Mouse (Mus musculus) myocyte (in vitro differentiated cells): ENCODE data around the gene Fgf4. TPM values are rescaled to one million over a fixed set of nuclear protein-coding genes. Genes with fewer than 3 reads are reported as not detected.

Experiments
- H3K27me3 ChIP-seq: one replicate; pipeline ENCODE4 v1.6.1; 2011; ENCODE audit not compliant: control insufficient read depth, insufficient read depth, insufficient read length
- H3K36me3 ChIP-seq: one replicate; pipeline ENCODE4 v1.6.1; 2011; ENCODE audit not compliant: control insufficient read depth, insufficient read depth
- H3K4me2 ChIP-seq: one replicate; pipeline ENCODE4 v1.6.1; 2011; ENCODE audit warnings: low read depth, control low read depth
- H3K4me3 ChIP-seq: one replicate; pipeline ENCODE4 v1.5.1; 2011; ENCODE audit warnings: mild to moderate bottlenecking, control low read depth, moderate library complexity
- H3K79me2 ChIP-seq: one replicate; pipeline ENCODE4 v1.6.1; 2011; ENCODE audit not compliant: control insufficient read depth, insufficient read depth
- H3ac ChIP-seq: one replicate; pipeline ENCODE4 v1.6.1; 2011; ENCODE audit not compliant: control insufficient read depth, insufficient read length
- CEBPB ChIP-seq: IDR thresholded peaks from 2 replicates; pipeline ENCODE4 v1.6.1; 2011; ENCODE audit warnings: mild to moderate bottlenecking, moderate library complexity; ENCODE audit not compliant: poor library complexity, insufficient read depth, severe bottlenecking
- E2F4 ChIP-seq: IDR thresholded peaks from one replicate; pipeline ENCODE4 v1.6.1; 2011; ENCODE audit warnings: mild to moderate bottlenecking, control low read depth, moderate library complexity; ENCODE audit not compliant: insufficient read depth
- MAX ChIP-seq: IDR thresholded peaks from one replicate; pipeline ENCODE4 v1.6.1; 2011; ENCODE audit warnings: low read depth, mild to moderate bottlenecking, control low read depth
- MYOD1 ChIP-seq, 3 experiments: IDR thresholded peaks; one replicate each; pipeline ENCODE4 v1.6.1; 2011; ENCODE audit warnings: control low read depth in 2 of 3, low read depth in 2 of 3, mild to moderate bottlenecking in 2 of 3, moderate library complexity in 1 of 3; ENCODE audit not compliant: insufficient read length in 2 of 3, control insufficient read depth in 1 of 3
- MYOG ChIP-seq, 3 experiments: IDR thresholded peaks; one replicate each; pipeline ENCODE4 v1.6.1; 2011; ENCODE audit warnings: control low read depth in 2 of 3, low read depth in 2 of 3, mild to moderate bottlenecking in 2 of 3; ENCODE audit not compliant: insufficient read length in 2 of 3, control insufficient read depth in 1 of 3, insufficient read depth in 1 of 3
- POLR2A ChIP-seq: IDR thresholded peaks from one replicate; pipeline ENCODE4 v1.6.1; 2011; ENCODE audit warnings: low read depth, mild to moderate bottlenecking, control low read depth, moderate library complexity; ENCODE audit not compliant: insufficient read length
- POLR2AphosphoS2 ChIP-seq: IDR thresholded peaks from one replicate; pipeline ENCODE4 v1.6.1; 2011; ENCODE audit warnings: low read depth, control low read depth; ENCODE audit not compliant: insufficient read length
- REST ChIP-seq: IDR thresholded peaks from one replicate; pipeline ENCODE4 v1.6.1; 2011; ENCODE audit warnings: mild to moderate bottlenecking, control low read depth, moderate library complexity; ENCODE audit not compliant: insufficient read depth, insufficient read length
- SRF ChIP-seq: IDR thresholded peaks from one replicate; pipeline ENCODE4 v1.6.1; 2011; ENCODE audit warnings: low read depth; ENCODE audit not compliant: control insufficient read depth, insufficient read length
- TCF12 ChIP-seq: IDR thresholded peaks from one replicate; pipeline ENCODE4 v1.6.1; 2011; ENCODE audit warnings: mild to moderate bottlenecking, control low read depth; ENCODE audit not compliant: poor library complexity, insufficient read depth, severe bottlenecking
- TCF3 ChIP-seq: IDR thresholded peaks from one replicate; pipeline ENCODE4 v1.6.1; 2011; ENCODE audit warnings: low read depth, control low read depth; ENCODE audit not compliant: insufficient read length
- USF1 ChIP-seq: IDR thresholded peaks from one replicate; pipeline ENCODE4 v1.6.1; 2011; ENCODE audit warnings: low read depth, mild to moderate bottlenecking, control low read depth, moderate library complexity
- polyA plus RNA-seq: library from polyadenylated mRNA; unstranded; fragments of >200 nt; fragmentation: generic; extraction: Trizol; gene quantifications from one replicate; pipeline ENCODE4 v1.2.1, GENCODE M21; 2012; ENCODE audit warnings: missing spikeins

Gene Fgf4
- polyA plus RNA-seq, 1 experiment = not detected

- TF ChIP-seq MYOD1 (IDR thresholded peaks at IDR 0.05; ENCODE audit: control insufficient read depth in 1 of 3, insufficient read length in 2 of 3, low read depth in 2 of 3) (no peak), REST (no peak), POLR2AphosphoS2 (no peak), E2F4 (no peak), POLR2A (no peak), CEBPB (no peak), MAX (no peak), USF1 (no peak), TCF3 (no peak), TCF12 (no peak), SRF (no peak), MYOG (IDR thresholded peaks at IDR 0.05; ENCODE audit: control insufficient read depth in 1 of 3, insufficient read depth in 1 of 3, insufficient read length in 2 of 3, low read depth in 2 of 3) (no peak)
- H3K4me3 ChIP-seq = no peak overlapping the region
- no peak overlapping the region for H3K4me2 ChIP-seq
- H3K79me2 ChIP-seq = no peaks in the 10 kb centered on the region
- no peaks in the 10 kb centered on the region for H3K36me3 ChIP-seq
- H3K27me3 ChIP-seq = peaks cover 57% of the 10 kb centered on the region
- no peak overlapping the region for H3ac ChIP-seq
Measured at GRCm38 (mm10) chr7:144872420-144872819, 25.3 kb downstream of the Fgf4 start.

GRCm38 (mm10) chr7:144873160-144873559 lies 26.0 kb downstream of the Fgf4 start:
- TF ChIP-seq TCF3 = no peak
- no peak for TF ChIP-seq MAX
- TF ChIP-seq MYOD1 (IDR thresholded peaks at IDR 0.05; ENCODE audit: control insufficient read depth in 1 of 3, insufficient read length in 2 of 3, low read depth in 2 of 3) = no peak
- no peak for TF ChIP-seq SRF
- no peak for TF ChIP-seq E2F4
- no peak for TF ChIP-seq POLR2A
- no peak for TF ChIP-seq TCF12
- no peak for TF ChIP-seq CEBPB
- no peak for TF ChIP-seq POLR2AphosphoS2
- no peak for TF ChIP-seq REST
- no peak for TF ChIP-seq USF1
- TF ChIP-seq MYOG (IDR thresholded peaks at IDR 0.05; ENCODE audit: control insufficient read depth in 1 of 3, insufficient read depth in 1 of 3, insufficient read length in 2 of 3, low read depth in 2 of 3) = no peak
- H3K27me3 ChIP-seq = peaks cover 50% of the 10 kb centered on the region
- no peak overlapping the region for H3K4me2 ChIP-seq
- H3K79me2 ChIP-seq = no peaks in the 10 kb centered on the region
- H3K36me3 ChIP-seq = no peaks in the 10 kb centered on the region
- H3ac ChIP-seq = no peak overlapping the region
- H3K4me3 ChIP-seq = no peak overlapping the region

- H3K79me2 ChIP-seq = no peaks in the 10 kb centered on the region
- H3ac ChIP-seq = no peak overlapping the region
- TF ChIP-seq TCF12 = no peak
- no peak for TF ChIP-seq MYOD1 (IDR thresholded peaks at IDR 0.05; ENCODE audit: control insufficient read depth in 1 of 3, insufficient read length in 2 of 3, low read depth in 2 of 3)
- TF ChIP-seq MAX = no peak
- TF ChIP-seq REST = no peak
- no peak for TF ChIP-seq MYOG (IDR thresholded peaks at IDR 0.05; ENCODE audit: control insufficient read depth in 1 of 3, insufficient read depth in 1 of 3, insufficient read length in 2 of 3, low read depth in 2 of 3)
- TF ChIP-seq E2F4 = no peak
- no peak for TF ChIP-seq SRF
- no peak for TF ChIP-seq POLR2A
- TF ChIP-seq CEBPB = no peak
- no peak for TF ChIP-seq POLR2AphosphoS2
- TF ChIP-seq TCF3 = no peak
- TF ChIP-seq USF1 = no peak
- no peak overlapping the region for H3K4me3 ChIP-seq
- no peak overlapping the region for H3K4me2 ChIP-seq
- no peaks in the 10 kb centered on the region for H3K36me3 ChIP-seq
- peaks cover 50% of the 10 kb centered on the region for H3K27me3 ChIP-seq
Measured at GRCm38 (mm10) chr7:144874226-144874625, 27.1 kb downstream of the Fgf4 start.

- no peaks in the 10 kb centered on the region for H3K79me2 ChIP-seq
- H3ac ChIP-seq = no peak overlapping the region
- H3K4me2 ChIP-seq = no peak overlapping the region
- H3K36me3 ChIP-seq = no peaks in the 10 kb centered on the region
- H3K27me3 ChIP-seq = peaks cover 32% of the 10 kb centered on the region
- TF ChIP-seq E2F4 = no peak
- TF ChIP-seq REST = no peak
- no peak for TF ChIP-seq POLR2A
- TF ChIP-seq POLR2AphosphoS2 = no peak
- TF ChIP-seq USF1 = no peak
- TF ChIP-seq MYOG (IDR thresholded peaks at IDR 0.05; ENCODE audit: control insufficient read depth in 1 of 3, insufficient read depth in 1 of 3, insufficient read length in 2 of 3, low read depth in 2 of 3) = no peak
- no peak for TF ChIP-seq MAX
- H3K4me3 ChIP-seq = no peak overlapping the region
Measured at GRCm38 (mm10) chr7:144878401-144878800, 31.2 kb downstream of the Fgf4 start.
